8 mouse cellular contexts compared by ENCODE assay signal in genomic region chr4:28814476-28814815, GRCm38 (mm10). TPM values are rescaled to one million over a fixed set of nuclear protein-coding genes. Genes with fewer than 3 reads are reported as not detected.
DNase-seq lines count a peak whose midpoint lies in the region; ATAC-seq and TF ChIP-seq lines count a peak whose summit lies in the region.

No protein-coding gene starts in this region.

- no peak for TF ChIP-seq CTCF in lung, adult 2 months (IDR thresholded peaks at IDR 0.05; ENCODE audit: insufficient read depth, low read length)
- TF ChIP-seq CTCF in intestine, postnatal 0 days (IDR thresholded peaks at IDR 0.05; ENCODE audit: low read depth), result no peak

- peak overlapping the region; percentile 45 for H3K4me2 ChIP-seq in forebrain, embryonic 11.5 days (ENCODE audit: low read depth, low read length, severe bottlenecking)
- peak overlapping the region; percentile 98 for H3K4me2 ChIP-seq in intestine, postnatal 0 days (replicated peaks; ENCODE audit: low read depth)
- peak overlapping the region; percentile 76 for H3K4me2 ChIP-seq in neural tube, embryonic 13.5 days

- no peak for DNase-seq in lung, adult 2 months
- DNase-seq in lung, postnatal 14 days, result no peak
- DNase-seq in forebrain, embryonic 11.5 days (ENCODE audit: low spot score), result no peak
- DNase-seq in thymus, postnatal 36 days, result no peak
- no peak for DNase-seq in cerebellum, postnatal 25 days

- H3K27ac ChIP-seq in forebrain, embryonic 11.5 days (ENCODE audit: low read depth, low read length), result peak overlapping the region; percentile 80; the same call in 1 of the 2 replicates
- no peak overlapping the region for H3K27ac ChIP-seq in intestine, postnatal 0 days (ENCODE audit: low read depth, low read length)
- H3K27ac ChIP-seq in neural tube, embryonic 13.5 days (replicated peaks), result peak overlapping the region; percentile 97

- H3K4me3 ChIP-seq in lung, adult 2 months (replicated peaks; ENCODE audit: extremely low read depth, low read depth, low read length), result peak overlapping the region; percentile 54
- peak overlapping the region; percentile 63 for H3K4me3 ChIP-seq in forebrain, embryonic 11.5 days (ENCODE audit: low read depth, low read length)
- peak overlapping the region; percentile 80 for H3K4me3 ChIP-seq in intestine, postnatal 0 days (ENCODE audit: low read depth, low read length)
- H3K4me3 ChIP-seq in neural tube, embryonic 13.5 days, result peak overlapping the region; percentile 66

- no peak for ATAC-seq in forebrain, embryonic 11.5 days (replicated peaks; ENCODE audit: low FRiP score)
- no peak for ATAC-seq in intestine, postnatal 0 days
- ATAC-seq in neural tube, embryonic 13.5 days (ENCODE audit: low read depth), result no peak
- no peak for ATAC-seq in erythroid progenitor cell, adult 5-6 weeks (replicated peaks; ENCODE audit: low FRiP score, poor library complexity, severe bottlenecking)

- TF ChIP-seq POLR2A in lung, adult 2 months (IDR thresholded peaks at IDR 0.05; ENCODE audit: borderline replicate concordance, extremely low read depth, low read depth, low read length), result no peak

- no peaks in the 10 kb centered on the region for H3K36me3 ChIP-seq in forebrain, embryonic 11.5 days (ENCODE audit: control insufficient read depth, insufficient read depth, low read length)
- H3K36me3 ChIP-seq in intestine, postnatal 0 days (ENCODE audit: control insufficient read depth, insufficient read depth), result no peaks in the 10 kb centered on the region
- no peaks in the 10 kb centered on the region for H3K36me3 ChIP-seq in neural tube, embryonic 13.5 days

- peak overlapping the region; percentile 86 for H3K9ac ChIP-seq in forebrain, embryonic 11.5 days (ENCODE audit: low read length)
- no peak overlapping the region for H3K9ac ChIP-seq in intestine, postnatal 0 days (ENCODE audit: low read depth, low read length)
- H3K9ac ChIP-seq in neural tube, embryonic 13.5 days, result peak overlapping the region; percentile 85

- 3% methylated on average over 8 of the region's 8 CpGs for WGBS in lung, adult 2 months
- WGBS in forebrain, embryonic 11.5 days, result under 1% methylated on average over 8 of the region's 8 CpGs
- 2% methylated on average over 8 of the region's 8 CpGs for WGBS in intestine, postnatal 0 days
- 0% methylated on average over 8 of the region's 8 CpGs for WGBS in neural tube, embryonic 13.5 days

- no peaks in the 10 kb centered on the region for H3K27me3 ChIP-seq in forebrain, embryonic 11.5 days (ENCODE audit: control insufficient read depth, insufficient read depth, low read length)
- H3K27me3 ChIP-seq in intestine, postnatal 0 days (replicated peaks; ENCODE audit: control insufficient read depth, insufficient read depth, low read length), result no peaks in the 10 kb centered on the region
- H3K27me3 ChIP-seq in neural tube, embryonic 13.5 days, result no peaks in the 10 kb centered on the region

- no peaks in the 10 kb centered on the region for H3K9me3 ChIP-seq in forebrain, embryonic 11.5 days (ENCODE audit: control insufficient read depth, low read length)
- H3K9me3 ChIP-seq in intestine, postnatal 0 days (ENCODE audit: control insufficient read depth), result no peaks in the 10 kb centered on the region
- no peaks in the 10 kb centered on the region for H3K9me3 ChIP-seq in neural tube, embryonic 13.5 days

- no peaks in the 10 kb centered on the region for H3K4me1 ChIP-seq in lung, adult 2 months (ENCODE audit: control insufficient read depth, insufficient read depth, low read length)
- H3K4me1 ChIP-seq in forebrain, embryonic 11.5 days (replicated peaks; ENCODE audit: control insufficient read depth, insufficient read depth, low read length), result no peaks in the 10 kb centered on the region
- H3K4me1 ChIP-seq in intestine, postnatal 0 days (replicated peaks; ENCODE audit: control insufficient read depth, insufficient read depth, low read length), result no peaks in the 10 kb centered on the region; the same call in 1 of the 2 replicates
- peaks cover 11% of the 10 kb centered on the region for H3K4me1 ChIP-seq in neural tube, embryonic 13.5 days (replicated peaks)

RNA-seq across cellular contexts. Expression of gene Epha7, which starts 1.5 kb away (rescaled TPM):
- polyA plus RNA-seq in lung, adult 2 months (2012; rRNA removed), result 0.98 and 2.1 TPM in 2 replicates
- polyA plus RNA-seq in forebrain, embryonic 11.5 days (2014; fragmentation: Nextera tagmentation; extraction: Ambion mirVana), result 58.0 and 61.6 TPM in 2 replicates
- 2.7 and 2.8 TPM in 2 replicates for polyA plus RNA-seq in intestine, postnatal 0 days (2015; fragmentation: Nextera tagmentation; extraction: Ambion mirVana)
- polyA plus RNA-seq in neural tube, embryonic 13.5 days (2015; fragmentation: Nextera tagmentation; extraction: Ambion mirVana), result 45.2 and 51.8 TPM in 2 replicates
- under 0.01 and 4.7 TPM in 2 replicates for total RNA-seq in erythroid progenitor cell, adult 5-6 weeks (2015; ENCODE audit: low replicate concordance)
- not detected in 2 replicates for total RNA-seq in erythroid progenitor cell, adult 5-6 weeks (2017; ENCODE audit: low replicate concordance)

Comparison
In these comparisons a context has a peak if more than half of its experiments do, and no peak if none do; other contexts are left out.
1. H3K4me2 ChIP-seq: peak in every context shown above with its lines; median percentile 98 in intestine, postnatal 0 days; 76 in neural tube, embryonic 13.5 days; 45 in forebrain, embryonic 11.5 days.
2. RNA of gene Epha7, which starts 1.5 kb away (polyA plus RNA-seq): 58.0 to 61.6 TPM in forebrain, embryonic 11.5 days and 45.2 to 51.8 TPM in neural tube, embryonic 13.5 days; 2.7 to 2.8 TPM in intestine, postnatal 0 days and 0.98 to 2.1 TPM in lung, adult 2 months; every median in the first group is over 10 times any median in the second.
3. Peak in every context shown above with its lines, with median percentiles within 50 percentile points of each other: H3K4me3 ChIP-seq.